Mouse (Mus musculus) spleen, adult 2 months (tissue): ENCODE data around the gene Gm5485. TPM values are rescaled to one million over a fixed set of nuclear protein-coding genes. Genes with fewer than 3 reads are reported as not detected.

Source experiments
- DNase-seq, 2 experiments: peaks; one replicate each; pipeline versions ENCODE4 v3.0.0 to v3.0.0-alpha.2; 2012 to 2021; ENCODE audit warnings: low spot score in 2 of 2, low read depth in 1 of 2
- H3K27ac ChIP-seq: fragments of 200-500 bp; 2 replicates; pipeline ENCODE4 v1.5.1; 2012; ENCODE audit warnings: low read length, inconsistent platforms; ENCODE audit not compliant: insufficient read depth
- H3K27me3 ChIP-seq: fragments of 200-500 bp; 2 replicates; pipeline ENCODE4 v1.6.1; 2012; ENCODE audit warnings: mild to moderate bottlenecking, moderate library complexity, low read length, inconsistent platforms; ENCODE audit not compliant: control insufficient read depth, insufficient read depth
- H3K36me3 ChIP-seq: fragments of 200-500 bp; 2 replicates; pipeline ENCODE4 v1.6.1; 2012; ENCODE audit warnings: mild to moderate bottlenecking, low read length, inconsistent platforms; ENCODE audit not compliant: control insufficient read depth, insufficient read depth
- H3K4me1 ChIP-seq: fragments of 200-500 bp; 2 replicates; pipeline ENCODE4 v1.6.1; 2011; ENCODE audit warnings: inconsistent platforms; ENCODE audit not compliant: control insufficient read depth, insufficient read depth, insufficient read length
- H3K4me3 ChIP-seq: fragments of 200-500 bp; 2 replicates; pipeline ENCODE4 v1.5.1; 2011; ENCODE audit warnings: mild to moderate bottlenecking, inconsistent platforms; ENCODE audit not compliant: insufficient read depth, insufficient read length; ENCODE audit errors: extremely low read depth
- CTCF ChIP-seq: fragments of 200-500 bp; IDR thresholded peaks from 2 replicates; pipeline ENCODE4 v1.5.1; 2011; ENCODE audit warnings: mild to moderate bottlenecking, inconsistent platforms; ENCODE audit not compliant: insufficient read depth, insufficient read length, insufficient replicate concordance; ENCODE audit errors: extremely low read depth
- POLR2A ChIP-seq: fragments of 200-500 bp; IDR thresholded peaks from 2 replicates; pipeline ENCODE4 v1.6.1; 2011; ENCODE audit warnings: low read depth, low read length, inconsistent platforms
- WGBS: fragments of 180-500 bp; shearing (Covaris S2); methylation state at CpG from one replicate; pipeline ENCODE4 v1.1.7; 2018; 5-methylcytosine and 5-hydroxymethylcytosine counted together
- polyA plus RNA-seq: library from polyadenylated mRNA; depleted of rRNA; stranded (reverse); fragments of >200 nt; gene quantifications from 2 replicates; pipeline ENCODE4 v1.2.3, GENCODE M21; 2012

Gene Gm5485
- polyA plus RNA-seq, 1 experiment: not detected

- Histone ChIP-seq H3K27me3 (no peaks in the 10 kb centered on the region), H3K4me1 (no peaks in the 10 kb centered on the region), H3K27ac (no peak overlapping the region), H3K36me3 (no peaks in the 10 kb centered on the region), H3K4me3 (no peak overlapping the region)
- WGBS: 71% methylated on average over 10 of the region's 10 CpGs
- no peak for DNase-seq
- TF ChIP-seq POLR2A (no peak), CTCF (no peak)
Measured at GRCm38 (mm10) chr16:48405674-48406403, 6.4 kb downstream of the Gm5485 start.

GRCm38 (mm10) chr16:48404009-48404408, 8.2 kb downstream of the Gm5485 start:
- H3K27me3 ChIP-seq: no peaks in the 10 kb centered on the region

GRCm38 (mm10) chr16:48403423-48403822, 8.8 kb downstream of the Gm5485 start:
- no peak for TF ChIP-seq CTCF
- 33% methylated on average over 3 of the region's 3 CpGs for WGBS
- Histone ChIP-seq H3K36me3 (no peaks in the 10 kb centered on the region), H3K4me3 (no peak overlapping the region), H3K4me1 (no peaks in the 10 kb centered on the region), H3K27me3 (no peaks in the 10 kb centered on the region), H3K27ac (no peak overlapping the region)
- no peak for DNase-seq

More at GRCm38 (mm10) chr16:48404009-48404408, 8.2 kb downstream of the Gm5485 start:
- H3K36me3 ChIP-seq: no peaks in the 10 kb centered on the region
- DNase-seq: no peak
- H3K27ac ChIP-seq: no peak overlapping the region
- no peak for TF ChIP-seq POLR2A
- TF ChIP-seq CTCF: no peak
- no peak overlapping the region for H3K4me3 ChIP-seq
- H3K4me1 ChIP-seq: no peaks in the 10 kb centered on the region

- WGBS: 82% methylated on average over 4 of the region's 4 CpGs
- H3K27ac ChIP-seq: no peak overlapping the region
Measured at GRCm38 (mm10) chr16:48402963-48403362, 9.3 kb downstream of the Gm5485 start.

GRCm38 (mm10) chr16:48395278-48395677, 16.9 kb downstream of the Gm5485 start:
- no peak overlapping the region for H3K4me3 ChIP-seq
- H3K27ac ChIP-seq: no peak overlapping the region
- no peaks in the 10 kb centered on the region for H3K27me3 ChIP-seq
- H3K36me3 ChIP-seq: no peaks in the 10 kb centered on the region
- no peak for DNase-seq
- H3K4me1 ChIP-seq: no peaks in the 10 kb centered on the region
- TF ChIP-seq CTCF: no peak
- no peak for TF ChIP-seq POLR2A
- 91% methylated on average over 2 of the region's 2 CpGs for WGBS

More at GRCm38 (mm10) chr16:48402963-48403362, 9.3 kb downstream of the Gm5485 start:
- TF ChIP-seq POLR2A (no peak), CTCF (no peak)
- DNase-seq: no peak
- Histone ChIP-seq H3K4me3 (no peak overlapping the region), H3K36me3 (no peaks in the 10 kb centered on the region), H3K4me1 (no peaks in the 10 kb centered on the region), H3K27me3 (no peaks in the 10 kb centered on the region)

- no peak for TF ChIP-seq POLR2A
- no peak for TF ChIP-seq CTCF
- Histone ChIP-seq H3K4me3 (no peak overlapping the region), H3K36me3 (no peaks in the 10 kb centered on the region), H3K27ac (no peak overlapping the region), H3K4me1 (no peaks in the 10 kb centered on the region), H3K27me3 (no peaks in the 10 kb centered on the region)
- no peak for DNase-seq
- 77% methylated on average over 2 of the region's 2 CpGs for WGBS
Measured at GRCm38 (mm10) chr16:48386982-48387381, 25.2 kb downstream of the Gm5485 start.

GRCm38 (mm10) chr16:48383582-48384257, 28.5 kb downstream of the Gm5485 start:
- no peak for DNase-seq
- H3K4me3 ChIP-seq: no peak overlapping the region
- 74% methylated on average over 3 of the region's 3 CpGs for WGBS
- no peaks in the 10 kb centered on the region for H3K4me1 ChIP-seq
- no peaks in the 10 kb centered on the region for H3K36me3 ChIP-seq
- H3K27ac ChIP-seq: no peak overlapping the region
- H3K27me3 ChIP-seq: no peaks in the 10 kb centered on the region
- TF ChIP-seq POLR2A (no peak), CTCF (no peak)
